Mouse (Mus musculus): Measurements from ENCODE around the gene Coq5.

DNA sequence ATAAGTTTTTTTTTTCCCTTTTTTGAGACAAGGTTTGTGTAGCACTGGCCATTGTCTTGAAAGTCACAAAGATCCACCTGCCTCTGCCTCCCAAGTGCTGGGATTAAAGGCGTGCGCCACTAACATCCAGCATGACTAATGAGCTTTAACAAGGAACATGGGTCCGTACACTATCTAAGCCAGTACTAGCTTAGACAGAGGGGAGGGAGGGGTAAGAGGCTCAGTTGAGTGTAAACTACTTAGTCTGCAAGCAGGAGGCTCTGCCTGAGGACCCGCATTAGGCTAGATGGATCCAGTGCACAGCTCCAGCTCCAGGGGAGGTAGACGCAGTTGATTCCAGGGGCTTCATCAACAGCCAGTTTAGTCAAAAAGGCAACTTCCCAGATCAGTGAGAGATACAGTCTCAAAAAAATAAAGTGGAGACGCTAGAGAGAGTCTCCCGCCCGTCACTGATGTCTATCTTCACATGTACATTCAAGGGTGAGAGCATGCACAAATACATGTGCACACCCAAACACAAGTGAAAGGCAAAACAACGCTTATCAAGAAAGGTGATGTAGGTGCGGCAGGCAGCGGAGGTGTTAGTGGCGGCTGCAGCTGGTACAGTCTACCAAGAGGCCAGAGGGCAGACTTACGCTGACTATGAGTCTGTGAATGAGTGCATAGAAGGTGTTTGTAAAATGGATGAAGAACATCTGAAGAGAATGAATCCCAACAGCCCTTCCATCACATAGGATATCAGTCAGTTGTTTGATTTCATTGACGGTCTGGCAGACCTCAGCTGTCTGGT is 16.8 kb upstream of the Coq5 start:
- no peak for TF ChIP-seq POLR2A (IDR thresholded peaks at IDR 0.05; ENCODE audit: low read depth, low read length)
- no peak for TF ChIP-seq CTCF (conservative IDR thresholded peaks at IDR 0.05; ENCODE audit: insufficient read depth, insufficient read length, low read depth, low read length)

All from kidney, adult 2 months (tissue).